Mouse (Mus musculus): Measurements from ENCODE around the gene Ifrd2. TPM values are rescaled to one million over a fixed set of nuclear protein-coding genes. Genes with fewer than 3 reads are reported as not detected.

Gene Ifrd2
- polyA plus RNA-seq, 1 experiment from 2014 or later = 49.5 TPM

GRCm38 (mm10) chr9:107630576-107630975, 43.1 kb downstream of the Ifrd2 start:
- Histone ChIP-seq H3K4me3 (peak overlapping the region; percentile 16), H3K36me3 (peaks cover 31% of the 10 kb centered on the region), H3K4me1 (peaks cover 81% of the 10 kb centered on the region), H3K9me3 (no peaks in the 10 kb centered on the region), H3K27ac (peak overlapping the region; percentile 92), H3K9ac (peak overlapping the region; percentile 59), H3K4me2 (replicated peaks) (peak overlapping the region; percentile 100), H3K27me3 (no peaks in the 10 kb centered on the region)
- WGBS = 10% methylated on average over 4 of the region's 4 CpGs
- no peak for ATAC-seq (ENCODE audit: low FRiP score, low read depth)

- no peaks in the 10 kb centered on the region for H3K9me3 ChIP-seq
- H3K9ac ChIP-seq = peak overlapping the region; percentile 93; the same call in 1 of the 2 replicates
- H3K27ac ChIP-seq = peak overlapping the region; percentile 92; the same call in 1 of the 2 replicates
- peaks cover 30% of the 10 kb centered on the region; the same call in 1 of the 2 replicates for H3K36me3 ChIP-seq
- H3K4me1 ChIP-seq = peaks cover 80% of the 10 kb centered on the region
- ATAC-seq (ENCODE audit: low FRiP score, low read depth) = no peak
- WGBS = 71% methylated on average over 9 of the region's 9 CpGs
- H3K4me3 ChIP-seq = peak overlapping the region; percentile 92; the same call in 1 of the 2 replicates
- H3K27me3 ChIP-seq = no peaks in the 10 kb centered on the region
- peak overlapping the region; percentile 100 for H3K4me2 ChIP-seq (replicated peaks)
Measured at GRCm38 (mm10) chr9:107631311-107631826, 43.9 kb downstream of the Ifrd2 start.

GRCm38 (mm10) chr9:107631861-107632260, 44.4 kb downstream of the Ifrd2 start:
- Histone ChIP-seq H3K27ac (peak overlapping the region; percentile 92; the same call in 1 of the 2 replicates), H3K27me3 (no peaks in the 10 kb centered on the region), H3K36me3 (peaks cover 30% of the 10 kb centered on the region; the same call in 1 of the 2 replicates), H3K9ac (peak overlapping the region; percentile 93; the same call in 1 of the 2 replicates), H3K4me3 (peak overlapping the region; percentile 92), H3K4me1 (peaks cover 79% of the 10 kb centered on the region), H3K4me2 (replicated peaks) (peak overlapping the region; percentile 100), H3K9me3 (no peaks in the 10 kb centered on the region)
- 91% methylated on average over 8 of the region's 8 CpGs for WGBS
- ATAC-seq (ENCODE audit: low FRiP score, low read depth) = no peak

- Histone ChIP-seq H3K4me3 (peak overlapping the region; percentile 92), H3K27ac (peak overlapping the region; percentile 88), H3K9me3 (no peaks in the 10 kb centered on the region), H3K9ac (peak overlapping the region; percentile 93), H3K4me2 (replicated peaks) (peak overlapping the region; percentile 100), H3K27me3 (no peaks in the 10 kb centered on the region), H3K36me3 (peaks cover 29% of the 10 kb centered on the region; the same call in 1 of the 2 replicates), H3K4me1 (peaks cover 79% of the 10 kb centered on the region)
- no peak for ATAC-seq (ENCODE audit: low FRiP score, low read depth)
- WGBS = 57% methylated on average over 6 of the region's 6 CpGs
Measured at GRCm38 (mm10) chr9:107632478-107632877, 45.0 kb downstream of the Ifrd2 start.

- Histone ChIP-seq H3K36me3 (peaks cover 24% of the 10 kb centered on the region; the same call in 1 of the 2 replicates), H3K27me3 (no peaks in the 10 kb centered on the region), H3K4me2 (replicated peaks) (peak overlapping the region; percentile 100), H3K9ac (peak overlapping the region; percentile 93), H3K27ac (peak overlapping the region; percentile 88), H3K9me3 (no peaks in the 10 kb centered on the region), H3K4me3 (peak overlapping the region; percentile 92), H3K4me1 (peaks cover 74% of the 10 kb centered on the region)
- ATAC-seq (ENCODE audit: low FRiP score, low read depth) = peak; percentile 16; the same call in 1 of the 2 replicates
- WGBS = 1% methylated on average over 31 of the region's 33 CpGs
Measured at GRCm38 (mm10) chr9:107633091-107633660, 45.7 kb downstream of the Ifrd2 start.

- ATAC-seq (ENCODE audit: low FRiP score, low read depth) = no peak
- peak overlapping the region; percentile 92 for H3K4me3 ChIP-seq
- H3K4me2 ChIP-seq (replicated peaks) = peak overlapping the region; percentile 100
- no peaks in the 10 kb centered on the region for H3K9me3 ChIP-seq
- WGBS = 1% methylated on average over 15 of the region's 15 CpGs
- peak overlapping the region; percentile 93 for H3K9ac ChIP-seq
- H3K4me1 ChIP-seq = peaks cover 67% of the 10 kb centered on the region
- peaks cover 18% of the 10 kb centered on the region; the same call in 1 of the 2 replicates for H3K36me3 ChIP-seq
- H3K27me3 ChIP-seq = no peaks in the 10 kb centered on the region
- peak overlapping the region; percentile 88 for H3K27ac ChIP-seq
Measured at GRCm38 (mm10) chr9:107633661-107634405, 46.4 kb downstream of the Ifrd2 start.

GRCm38 (mm10) chr9:107634406-107635278, 47.2 kb downstream of the Ifrd2 start:
- Histone ChIP-seq H3K9ac (peak overlapping the region; percentile 93), H3K27ac (peak overlapping the region; percentile 88), H3K4me3 (peak overlapping the region; percentile 92), H3K9me3 (no peaks in the 10 kb centered on the region), H3K4me2 (replicated peaks) (peak overlapping the region; percentile 100), H3K4me1 (peaks cover 59% of the 10 kb centered on the region), H3K27me3 (no peaks in the 10 kb centered on the region), H3K36me3 (peaks cover 12% of the 10 kb centered on the region; the same call in 1 of the 2 replicates)
- WGBS = under 1% methylated on average over 35 of the region's 35 CpGs
- no peak; the same call in 1 of the 2 replicates for ATAC-seq (ENCODE audit: low FRiP score, low read depth)

- H3K9me3 ChIP-seq = no peaks in the 10 kb centered on the region
- no peaks in the 10 kb centered on the region for H3K27me3 ChIP-seq
- H3K4me1 ChIP-seq = peaks cover 51% of the 10 kb centered on the region
- H3K4me2 ChIP-seq (replicated peaks) = peak within 1 kb of the TSS; percentile 100
- peaks cover 12% of the 10 kb centered on the region; the same call in 1 of the 2 replicates for H3K36me3 ChIP-seq
- WGBS = 3% methylated on average over 37 of the region's 38 CpGs
- peak within 1 kb of the TSS; percentile 92 for H3K4me3 ChIP-seq
- H3K27ac ChIP-seq = peak within 1 kb of the TSS; percentile 88
- H3K9ac ChIP-seq = peak within 1 kb of the TSS; percentile 93
- ATAC-seq (ENCODE audit: low FRiP score, low read depth) = peak; percentile 95
Measured at GRCm38 (mm10) chr9:107635279-107636028, 48.0 kb downstream of the Ifrd2 start, which contains the start of gene Gnai2. Gnai2 (minus strand) TSS chr9:107635367.

GRCm38 (mm10) chr9:107637070-107637469, 49.6 kb downstream of the Ifrd2 start:
- WGBS = 27% methylated on average over 7 of the region's 7 CpGs
- no peak overlapping the region for H3K9ac ChIP-seq
- no peaks in the 10 kb centered on the region for H3K9me3 ChIP-seq
- peak overlapping the region; percentile 17; the same call in 1 of the 2 replicates for H3K4me2 ChIP-seq (replicated peaks)
- peak overlapping the region; percentile 29; the same call in 1 of the 2 replicates for H3K27ac ChIP-seq
- H3K4me1 ChIP-seq = peaks cover 35% of the 10 kb centered on the region
- ATAC-seq (ENCODE audit: low FRiP score, low read depth) = no peak
- 0 out of 2 replicates have a peak, but pooled peaks cover 3% of the 10 kb centered on the region for H3K36me3 ChIP-seq
- no peak overlapping the region for H3K4me3 ChIP-seq
- H3K27me3 ChIP-seq = no peaks in the 10 kb centered on the region

- Histone ChIP-seq H3K27ac (no peak overlapping the region), H3K4me1 (peaks cover 31% of the 10 kb centered on the region)
- no peak for ATAC-seq (ENCODE audit: low FRiP score, low read depth)
Measured at GRCm38 (mm10) chr9:107640257-107640772, 52.9 kb downstream of the Ifrd2 start.

More at GRCm38 (mm10) chr9:107640257-107640772, 52.9 kb downstream of the Ifrd2 start:
- Histone ChIP-seq H3K9ac (peak overlapping the region; percentile 32; the same call in 1 of the 2 replicates), H3K9me3 (no peaks in the 10 kb centered on the region), H3K4me3 (no peak overlapping the region), H3K36me3 (no peaks in the 10 kb centered on the region), H3K4me2 (replicated peaks) (no peak overlapping the region), H3K27me3 (no peaks in the 10 kb centered on the region)
- WGBS = 54% methylated on average over 8 of the region's 8 CpGs

Measured in limb, embryonic 13.5 days (tissue).